ENCODE assay signal across 8 mouse cellular contexts in the genomic region with DNA sequence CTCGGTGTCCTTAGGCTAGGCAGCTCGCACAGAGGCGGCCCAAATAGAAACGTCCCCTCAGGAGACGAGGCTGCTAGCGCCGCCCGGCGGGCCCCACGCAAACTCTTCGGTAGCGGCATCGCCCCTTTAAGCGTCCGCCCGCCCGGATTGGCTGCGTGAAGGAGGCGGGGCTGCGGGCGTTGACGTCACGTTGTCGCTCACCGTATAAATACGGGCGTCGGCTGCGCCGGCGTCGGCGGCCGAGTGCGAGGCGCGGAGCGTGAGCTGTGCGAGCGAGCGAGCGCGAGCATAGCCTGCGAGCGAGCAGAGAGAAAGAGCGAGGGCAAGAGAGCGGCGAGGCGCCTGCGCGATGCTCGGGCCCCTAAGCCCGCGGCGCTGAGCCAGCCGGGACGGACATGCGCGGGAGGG. TPM values are rescaled to one million over a fixed set of nuclear protein-coding genes. Genes with fewer than 3 reads are reported as not detected.
DNase-seq lines count a peak whose midpoint lies in the region; ATAC-seq and TF ChIP-seq lines count a peak whose summit lies in the region.

No protein-coding gene starts in this region.

- H3K27ac ChIP-seq in hindbrain, embryonic 10.5 days = peak overlapping the region; percentile 95
- H3K27ac ChIP-seq in lung, embryonic 15.5 days = peak overlapping the region; percentile 95
- no peak overlapping the region for H3K27ac ChIP-seq in thymus, adult 2 months (ENCODE audit: control insufficient read depth, insufficient read depth, low read length)

- peak; percentile 96 for ATAC-seq in frontal cortex, adult (ENCODE audit: low TSS enrichment)
- peak; percentile 92 for ATAC-seq in lung, embryonic 15.5 days (ENCODE audit: borderline replicate concordance, extremely low read depth, low FRiP score, low TSS enrichment)

- peak overlapping the region; percentile 84 for H3K9ac ChIP-seq in lung, embryonic 15.5 days

- peaks cover 11% of the 10 kb centered on the region for H3K27me3 ChIP-seq in hindbrain, embryonic 10.5 days (ENCODE audit: insufficient read depth, poor library complexity, severe bottlenecking)
- no peaks in the 10 kb centered on the region for H3K27me3 ChIP-seq in lung, embryonic 15.5 days
- no peaks in the 10 kb centered on the region for H3K27me3 ChIP-seq in thymus, adult 2 months (ENCODE audit: control insufficient read depth, insufficient read depth, low read length)

- H3K4me1 ChIP-seq in hindbrain, embryonic 10.5 days (replicated peaks) = peaks cover 38% of the 10 kb centered on the region
- H3K4me1 ChIP-seq in lung, embryonic 15.5 days = peaks cover 56% of the 10 kb centered on the region
- peaks cover 2% of the 10 kb centered on the region; the same call in 1 of the 2 replicates for H3K4me1 ChIP-seq in thymus, adult 2 months (replicated peaks; ENCODE audit: control insufficient read depth, insufficient read depth, low read length)

- under 1% methylated on average over 59 of the region's 59 CpGs for WGBS in hindbrain, embryonic 10.5 days
- WGBS in lung, embryonic 15.5 days = under 1% methylated on average over 59 of the region's 59 CpGs
- WGBS in thymus, adult 2 months = under 1% methylated on average over 59 of the region's 59 CpGs

- peak; percentile 100 for TF ChIP-seq POLR2A in thymus, adult 2 months (IDR thresholded peaks at IDR 0.05; ENCODE audit: control insufficient read depth, extremely low read depth, insufficient read depth, low read length, poor library complexity)

- no peaks in the 10 kb centered on the region for H3K9me3 ChIP-seq in hindbrain, embryonic 10.5 days
- H3K9me3 ChIP-seq in lung, embryonic 15.5 days = no peaks in the 10 kb centered on the region

- H3K4me2 ChIP-seq in lung, embryonic 15.5 days = peak overlapping the region; percentile 64

- H3K36me3 ChIP-seq in hindbrain, embryonic 10.5 days = no peaks in the 10 kb centered on the region
- 0 out of 2 replicates have a peak, but pooled peaks cover 2% of the 10 kb centered on the region for H3K36me3 ChIP-seq in lung, embryonic 15.5 days
- no peaks in the 10 kb centered on the region for H3K36me3 ChIP-seq in thymus, adult 2 months (ENCODE audit: control insufficient read depth, insufficient read depth, low read length)

- peak; percentile 81 for TF ChIP-seq CTCF in thymus, adult 2 months (IDR thresholded peaks at IDR 0.05; ENCODE audit: borderline replicate concordance, control insufficient read depth, extremely low read depth, insufficient read depth, low read length, poor library complexity)

- H3K4me3 ChIP-seq in hindbrain, embryonic 10.5 days = peak overlapping the region; percentile 77
- peak overlapping the region; percentile 59 for H3K4me3 ChIP-seq in lung, embryonic 15.5 days
- H3K4me3 ChIP-seq in thymus, adult 2 months (ENCODE audit: control insufficient read depth, insufficient read depth, low read length) = peak overlapping the region; percentile 63

- DNase-seq in MEL-GATA-1-ER (ENCODE audit: extremely low read depth, low read depth) = peak; percentile 51
- DNase-seq in cerebellum, adult 18-20 months = peak; percentile 91 to 97
- peak; percentile 98 for DNase-seq in hindbrain, embryonic 10.5 days (ENCODE audit: low spot score)
- peak; percentile 80 for DNase-seq in layer of hippocampus, adult 9-10 months (ENCODE audit: low spot score)
- DNase-seq in ovary, adult 18-20 months (ENCODE audit: low spot score) = peak; percentile 89
- DNase-seq in thymus, adult 2 months = peak; percentile 96

RNA-seq across cellular contexts. Expression of gene Errfi1, which starts 1.1 kb away (rescaled TPM):
- polyA plus RNA-seq in hindbrain, embryonic 10.5 days (2016; fragmentation: Nextera tagmentation; extraction: Ambion mirVana) = 29.7 and 32.1 TPM in 2 replicates
- polyA plus RNA-seq in lung, embryonic 15.5 days (2015; fragmentation: Nextera tagmentation; extraction: Ambion mirVana) = 41.7 and 42.7 TPM in 2 replicates
- 12.4 and 17.2 TPM in 2 replicates for polyA plus RNA-seq in thymus, adult 2 months (2012; rRNA removed)

RNA-seq across cellular contexts. Expression of gene Park7, which starts 59.4 kb away (rescaled TPM):
- polyA plus RNA-seq in hindbrain, embryonic 10.5 days (2016; fragmentation: Nextera tagmentation; extraction: Ambion mirVana) = 449 and 453 TPM in 2 replicates
- polyA plus RNA-seq in lung, embryonic 15.5 days (2015; fragmentation: Nextera tagmentation; extraction: Ambion mirVana) = 423 and 449 TPM in 2 replicates
- 128 and 138 TPM in 2 replicates for polyA plus RNA-seq in thymus, adult 2 months (2012; rRNA removed)

RNA-seq across cellular contexts. Expression of gene Tnfrsf9, which starts 59.5 kb away (rescaled TPM):
- 0.17 and 0.57 TPM in 2 replicates for polyA plus RNA-seq in hindbrain, embryonic 10.5 days (2016; fragmentation: Nextera tagmentation; extraction: Ambion mirVana)
- 0.26 and 0.29 TPM in 2 replicates for polyA plus RNA-seq in lung, embryonic 15.5 days (2015; fragmentation: Nextera tagmentation; extraction: Ambion mirVana)
- 13.4 and 13.5 TPM in 2 replicates for polyA plus RNA-seq in thymus, adult 2 months (2012; rRNA removed)
